Mouse (Mus musculus) kidney, adult 2 months (tissue): ENCODE results near the gene Il17rb.

ENCODE experiments used
- CTCF ChIP-seq: fragments of 200-500 bp; conservative IDR thresholded peaks from 2 replicates; pipeline ENCODE4 v1.5.1; 2011; ENCODE audit warnings: low read depth, mild to moderate bottlenecking, control low read depth, low read length, moderate library complexity, mixed read lengths; ENCODE audit not compliant: insufficient read depth, insufficient read length
- POLR2A ChIP-seq: fragments of 200-500 bp; IDR thresholded peaks from one replicate; pipeline ENCODE4 v1.6.1; 2011; ENCODE audit warnings: low read depth, low read length, control low read depth

DNA sequence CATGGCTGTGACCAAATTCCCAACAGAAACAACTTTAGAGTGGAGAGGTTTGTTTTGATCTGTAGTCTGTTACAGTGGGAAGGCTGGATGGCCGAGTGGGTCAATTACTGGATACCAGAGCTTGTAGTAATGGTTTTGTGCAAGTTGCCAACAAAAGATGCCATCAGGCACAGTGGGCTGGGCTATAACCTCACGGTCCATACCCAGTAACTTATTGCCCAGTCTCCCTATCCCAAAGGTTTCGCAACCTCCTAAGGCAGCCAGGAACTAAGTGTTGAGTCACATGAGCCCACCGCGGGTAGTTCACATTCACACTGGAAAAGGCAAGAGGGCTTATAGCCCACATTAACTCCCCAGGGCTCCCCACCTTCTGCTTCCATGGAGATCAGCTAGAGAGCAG lies 8.0 kb upstream of the Il17rb start:
- TF ChIP-seq CTCF (no peak), POLR2A (no peak)
